Mouse (Mus musculus) thymus, adult 2 months (tissue): ENCODE results near the gene Comt.

Source experiments
- CTCF ChIP-seq: fragments of 200-500 bp; IDR thresholded peaks from 2 replicates; pipeline ENCODE4 v1.5.1; 2012; ENCODE audit warnings: mild to moderate bottlenecking, control low read depth, low read length, moderate library complexity, borderline replicate concordance; ENCODE audit not compliant: control insufficient read depth, poor library complexity, insufficient read depth; ENCODE audit errors: extremely low read depth
- POLR2A ChIP-seq: fragments of 200-500 bp; IDR thresholded peaks from 2 replicates; pipeline ENCODE4 v1.6.1; 2012; ENCODE audit warnings: mild to moderate bottlenecking, low read length, control low read depth, moderate library complexity; ENCODE audit not compliant: control insufficient read depth, poor library complexity, insufficient read depth; ENCODE audit errors: extremely low read depth

DNA sequence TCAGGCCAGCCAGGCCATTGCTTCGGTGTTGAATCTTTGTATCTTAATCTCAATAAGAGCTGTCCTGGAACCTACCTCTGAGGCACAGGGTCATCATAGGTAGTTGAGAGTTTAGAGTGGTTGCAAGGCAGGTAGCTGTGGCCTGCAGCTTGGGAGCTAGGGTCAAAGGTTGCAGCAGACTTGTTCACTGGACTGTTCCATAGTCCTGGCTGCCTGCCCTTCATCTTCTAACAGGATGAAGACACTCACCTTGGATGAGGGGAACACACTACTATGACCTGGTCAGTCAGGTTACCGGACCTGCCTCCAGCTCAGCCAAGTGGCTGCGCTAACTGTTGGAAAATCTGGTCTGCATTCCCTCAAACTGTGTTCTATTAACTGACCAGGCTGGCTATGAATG lies 35.5 kb downstream of the Comt start:
- TF ChIP-seq CTCF (no peak), POLR2A (no peak)
